Mouse (Mus musculus) cortical plate, adult 2 months (tissue): ENCODE measurements around the gene Dhdh.

ENCODE experiments used
- CTCF ChIP-seq: fragments of 200-500 bp; IDR thresholded peaks from 2 replicates; pipeline ENCODE4 v1.5.1; 2011; ENCODE audit warnings: mild to moderate bottlenecking, control low read depth, low read length; ENCODE audit not compliant: insufficient read depth; ENCODE audit errors: extremely low read depth
- POLR2A ChIP-seq: fragments of 200-500 bp; IDR thresholded peaks from 2 replicates; pipeline ENCODE4 v1.6.1; 2011; ENCODE audit warnings: mild to moderate bottlenecking, low read length, control low read depth; ENCODE audit not compliant: insufficient read depth; ENCODE audit errors: extremely low read depth

- peak; percentile 74 for TF ChIP-seq CTCF
- peak; percentile 51; the same call in 1 of the 2 replicates for TF ChIP-seq POLR2A
Measured at GRCm38 (mm10) chr7:45434203-45435015, 54.2 kb downstream of the Dhdh start, which contains the start of gene Gys1.
